Mouse (Mus musculus): ENCODE measurements around the gene Fam57a. TPM values are rescaled to one million over a fixed set of nuclear protein-coding genes. Genes with fewer than 3 reads are reported as not detected.
A peak's percentile ranks its signal among the peaks of the same experiment; 100 is the strongest.

Gene Fam57a
- total and polyA plus RNA-seq, 2 experiments from 2014 or later: 17.4 to 25.1 TPM

DNA sequence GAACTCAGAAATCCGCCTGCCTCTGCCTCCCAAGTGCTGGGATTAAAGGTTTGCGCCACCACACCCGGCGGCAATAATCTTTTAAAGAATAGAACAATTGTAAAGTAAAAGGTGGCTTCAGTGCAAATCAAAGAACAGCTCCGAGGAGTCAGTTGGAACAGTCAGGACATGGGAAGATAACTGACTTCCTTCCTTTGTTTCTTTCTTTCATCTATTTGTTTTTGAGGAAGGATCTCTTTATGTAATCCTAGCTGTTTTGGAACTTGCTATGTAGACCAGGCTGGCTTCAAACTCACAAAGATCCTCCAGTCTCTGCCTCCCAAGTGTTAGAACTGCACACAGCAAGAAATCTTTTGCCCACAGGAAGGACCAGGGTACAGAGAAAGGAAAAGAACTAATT lies 45.2 kb downstream of the Fam57a start:
- Histone ChIP-seq H3K4me3 (ENCODE audit: low read depth, low read length) (no peak overlapping the region), H3K36me3 (ENCODE audit: insufficient read depth) (peaks cover 41% of the 10 kb centered on the region), H3K27ac (ENCODE audit: low read depth, low read length) (no peak overlapping the region), H3K4me2 (ENCODE audit: low read depth) (no peak overlapping the region), H3K27me3 (ENCODE audit: insufficient read depth, low read length) (no peaks in the 10 kb centered on the region), H3K9ac (no peak overlapping the region), H3K9me3 (ENCODE audit: low read length) (no peaks in the 10 kb centered on the region), H3K4me1 (ENCODE audit: insufficient read depth) (no peaks in the 10 kb centered on the region)
- ATAC-seq (no peak), DNase-seq (no peak)
- no peak for TF ChIP-seq CTCF (IDR thresholded peaks at IDR 0.05; ENCODE audit: low read depth)
- 98% methylated on average over 5 of the region's 5 CpGs for WGBS

GRCm38 (mm10) chr11:76225051-76225450 lies 45.6 kb downstream of the Fam57a start:
- no peaks in the 10 kb centered on the region for H3K9me3 ChIP-seq (ENCODE audit: low read length)
- no peak overlapping the region for H3K4me2 ChIP-seq (ENCODE audit: low read depth)
- H3K4me3 ChIP-seq (ENCODE audit: low read depth, low read length): no peak overlapping the region
- H3K9ac ChIP-seq: no peak overlapping the region
- ATAC-seq (no peak), DNase-seq (no peak)
- H3K27me3 ChIP-seq (ENCODE audit: insufficient read depth, low read length): no peaks in the 10 kb centered on the region
- no peaks in the 10 kb centered on the region for H3K4me1 ChIP-seq (ENCODE audit: insufficient read depth)
- no peak for TF ChIP-seq CTCF (IDR thresholded peaks at IDR 0.05; ENCODE audit: low read depth)
- H3K27ac ChIP-seq (ENCODE audit: low read depth, low read length): no peak overlapping the region
- H3K36me3 ChIP-seq (ENCODE audit: insufficient read depth): peaks cover 37% of the 10 kb centered on the region

DNA sequence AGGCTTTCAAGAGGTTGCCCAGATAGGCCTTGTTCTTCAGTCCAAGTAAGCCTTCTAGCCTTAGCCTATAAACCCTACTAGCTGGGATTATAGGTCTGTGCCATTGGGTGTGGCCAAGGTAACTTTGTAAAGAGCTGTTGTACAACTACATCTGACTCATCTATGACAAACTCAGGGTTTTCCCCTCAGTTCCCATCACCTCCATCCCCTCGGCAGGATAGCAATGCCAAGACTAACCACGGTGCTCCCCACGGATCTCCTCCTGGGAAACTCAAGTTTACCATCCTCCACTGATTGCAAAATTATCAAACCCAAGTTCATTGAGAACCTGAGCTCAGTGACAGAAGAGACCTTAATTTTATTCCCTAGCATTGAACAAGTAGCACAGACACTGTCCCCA lies 56.7 kb downstream of the Fam57a start:
- H3K4me2 ChIP-seq (ENCODE audit: low read depth): no peak overlapping the region
- no peak for DNase-seq
- no peak overlapping the region for H3K27ac ChIP-seq (ENCODE audit: low read depth, low read length)
- H3K36me3 ChIP-seq (ENCODE audit: insufficient read depth): peaks cover 53% of the 10 kb centered on the region
- no peak overlapping the region for H3K9ac ChIP-seq
- H3K4me3 ChIP-seq (ENCODE audit: low read depth, low read length): no peak overlapping the region
- H3K4me1 ChIP-seq (ENCODE audit: insufficient read depth): no peaks in the 10 kb centered on the region
- no peak for ATAC-seq
- no peaks in the 10 kb centered on the region for H3K27me3 ChIP-seq (ENCODE audit: insufficient read depth, low read length)
- H3K9me3 ChIP-seq (ENCODE audit: low read length): no peaks in the 10 kb centered on the region
- no peak for TF ChIP-seq CTCF (IDR thresholded peaks at IDR 0.05; ENCODE audit: low read depth)
- 92% methylated on average over 3 of the region's 3 CpGs for WGBS

DNA sequence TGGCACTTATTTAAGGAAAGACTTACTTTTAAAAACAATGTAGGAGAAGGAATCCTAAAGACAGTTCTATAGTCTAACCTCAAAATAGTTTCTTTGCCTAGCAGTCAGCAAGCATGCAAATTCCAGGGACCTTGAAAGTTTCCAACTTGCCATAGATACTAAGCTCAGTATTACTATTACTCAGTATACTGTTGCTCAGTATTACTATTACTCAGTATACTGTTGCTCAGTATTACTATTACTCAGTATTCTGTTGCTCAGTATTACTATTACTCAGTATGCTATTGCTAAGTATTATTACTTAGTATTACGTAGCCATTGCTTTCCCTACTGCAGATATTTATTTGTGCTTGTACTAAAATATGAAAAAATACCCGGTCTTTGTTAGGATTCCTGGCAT lies 60.3 kb downstream of the Fam57a start:
- WGBS: 97% methylated on average over 2 of the region's 2 CpGs

DNA sequence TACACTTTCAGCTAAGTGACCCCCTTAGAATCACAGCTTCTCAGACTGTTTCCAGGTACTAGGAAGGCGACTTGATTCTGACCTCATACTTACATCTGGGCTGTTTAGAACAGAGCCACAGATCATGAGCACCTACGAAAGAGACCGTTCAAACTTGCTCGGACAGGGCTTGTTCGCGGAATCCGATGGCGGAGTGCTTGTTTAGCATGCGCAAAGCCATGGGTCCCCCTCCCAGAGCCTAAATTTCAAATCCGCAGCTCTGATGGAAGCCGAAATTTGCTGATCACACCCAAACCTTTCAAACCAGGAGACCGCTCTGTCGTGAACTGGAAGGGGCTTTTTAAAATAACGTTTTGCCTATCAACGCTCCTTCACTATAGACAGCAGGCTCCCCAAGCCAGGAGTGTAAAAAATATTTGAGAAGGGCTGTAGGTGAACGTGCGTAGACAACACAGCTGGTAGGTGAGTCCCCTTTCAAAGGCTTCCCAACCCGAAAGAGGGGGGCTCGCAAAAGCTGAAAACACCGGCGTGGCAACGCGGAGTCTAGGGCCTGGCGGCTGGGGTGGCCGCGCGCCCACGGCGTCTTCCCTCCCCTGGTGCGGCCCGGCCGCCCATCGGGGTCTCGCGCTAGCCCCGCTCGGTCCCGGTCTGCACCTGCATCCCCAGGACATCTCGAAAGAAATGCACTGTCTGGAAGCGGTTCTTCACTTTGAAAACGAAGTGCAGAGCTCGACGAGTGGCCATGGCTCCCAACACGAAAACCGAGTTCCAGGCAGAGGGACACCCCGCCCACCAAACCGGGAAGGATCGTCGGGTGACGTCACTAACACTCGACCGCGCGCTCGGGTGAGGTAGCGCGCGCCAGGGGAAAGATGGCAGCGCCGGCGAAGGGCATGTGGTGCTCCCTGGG lies 63.7 kb downstream of the Fam57a start, which contains the start of the genes Mrm3 and Glod4:
Gene Mrm3, plus strand, starts transcription at position 815 of the 910 bp plus-strand sequence.
Gene Glod4, minus strand, starts transcription at position 825 of the 910 bp plus-strand sequence.
- H3K9me3 ChIP-seq (ENCODE audit: low read length): no peaks in the 10 kb centered on the region
- H3K27me3 ChIP-seq (ENCODE audit: insufficient read depth, low read length): no peaks in the 10 kb centered on the region
- peaks cover 9% of the 10 kb centered on the region for H3K36me3 ChIP-seq (ENCODE audit: insufficient read depth)
- H3K4me3 ChIP-seq (ENCODE audit: low read depth, low read length): peak within 1 kb of the TSS; percentile 83
- H3K27ac ChIP-seq (ENCODE audit: low read depth, low read length): peak within 1 kb of the TSS; percentile 82
- DNase-seq (peak; percentile 97), ATAC-seq (peak; percentile 96)
- H3K9ac ChIP-seq: peak within 1 kb of the TSS; percentile 74
- 1% methylated on average over 61 of the region's 61 CpGs for WGBS
- H3K4me2 ChIP-seq (ENCODE audit: low read depth): peak within 1 kb of the TSS; percentile 76
- TF ChIP-seq CTCF (IDR thresholded peaks at IDR 0.05; ENCODE audit: low read depth): no peak
- peaks cover 6% of the 10 kb centered on the region; the same call in 1 of the 2 replicates for H3K4me1 ChIP-seq (ENCODE audit: insufficient read depth)

More for the DNA sequence above, 60.3 kb downstream of the Fam57a start:
- H3K4me1 ChIP-seq (ENCODE audit: insufficient read depth): peaks cover 6% of the 10 kb centered on the region; the same call in 1 of the 2 replicates
- H3K9ac ChIP-seq: no peak overlapping the region
- TF ChIP-seq CTCF (IDR thresholded peaks at IDR 0.05; ENCODE audit: low read depth): no peak
- no peaks in the 10 kb centered on the region for H3K9me3 ChIP-seq (ENCODE audit: low read length)
- H3K4me2 ChIP-seq (ENCODE audit: low read depth): no peak overlapping the region
- peaks cover 23% of the 10 kb centered on the region for H3K36me3 ChIP-seq (ENCODE audit: insufficient read depth)
- H3K27me3 ChIP-seq (ENCODE audit: insufficient read depth, low read length): no peaks in the 10 kb centered on the region
- ATAC-seq (no peak), DNase-seq (no peak)
- no peak overlapping the region for H3K27ac ChIP-seq (ENCODE audit: low read depth, low read length)
- H3K4me3 ChIP-seq (ENCODE audit: low read depth, low read length): no peak overlapping the region

- DNase-seq (peak; percentile 50), ATAC-seq (peak; percentile 42)
- H3K4me2 ChIP-seq (ENCODE audit: low read depth): peak overlapping the region; percentile 76
- H3K4me3 ChIP-seq (ENCODE audit: low read depth, low read length): peak overlapping the region; percentile 83
- peaks cover 16% of the 10 kb centered on the region for H3K36me3 ChIP-seq (ENCODE audit: insufficient read depth)
- H3K27ac ChIP-seq (ENCODE audit: low read depth, low read length): peak overlapping the region; percentile 82
- H3K9me3 ChIP-seq (ENCODE audit: low read length): no peaks in the 10 kb centered on the region
- 4% methylated on average over 34 of the region's 34 CpGs for WGBS
- H3K4me1 ChIP-seq (ENCODE audit: insufficient read depth): peaks cover 6% of the 10 kb centered on the region; the same call in 1 of the 2 replicates
- H3K27me3 ChIP-seq (ENCODE audit: insufficient read depth, low read length): no peaks in the 10 kb centered on the region
- no peak for TF ChIP-seq CTCF (IDR thresholded peaks at IDR 0.05; ENCODE audit: low read depth)
- peak overlapping the region; percentile 74 for H3K9ac ChIP-seq
Observed at GRCm38 (mm10) chr11:76243811-76244546, 64.5 kb downstream of the Fam57a start.
